Mouse (Mus musculus): Measurements from ENCODE around the gene Myom1.

Myom1 gene

DNA sequence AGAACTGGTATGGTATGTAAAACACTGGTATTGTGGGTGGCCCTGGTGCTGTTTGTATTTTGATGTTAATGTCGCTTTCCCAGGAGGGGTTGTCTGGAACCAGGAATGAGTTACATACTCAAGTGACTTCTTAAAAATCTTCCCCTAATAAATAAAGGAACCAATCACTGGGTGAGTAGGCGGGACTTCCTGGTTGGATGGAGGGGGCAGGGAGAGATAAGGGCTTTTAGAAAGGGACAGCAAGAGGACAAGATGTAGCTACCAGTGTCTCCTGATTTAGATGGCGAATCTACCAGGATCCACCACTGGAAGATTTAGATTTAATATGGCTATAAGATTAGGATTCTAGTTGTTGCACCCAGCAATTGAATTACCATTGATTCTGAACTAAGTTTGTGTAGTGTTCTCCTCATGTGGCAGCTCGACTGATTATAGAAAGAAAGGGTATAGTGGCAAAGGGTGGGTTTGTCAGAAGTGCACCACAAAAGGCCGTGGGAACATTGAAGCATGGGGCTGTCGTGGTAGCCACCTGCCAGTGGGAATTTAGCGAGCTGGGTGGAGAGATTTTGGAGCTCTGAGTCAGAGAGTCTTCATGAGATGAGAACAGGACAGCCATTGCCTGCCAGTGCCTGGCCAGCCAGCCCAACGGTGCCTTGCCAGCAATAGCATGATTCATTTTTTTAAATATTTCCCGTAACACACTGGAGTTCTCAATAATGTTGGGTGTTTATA, 9.7 kb downstream of the Myom1 start:
- ATAC-seq (ENCODE audit: insufficient number of reproducible peaks, low FRiP score, low TSS enrichment): no peak

DNA sequence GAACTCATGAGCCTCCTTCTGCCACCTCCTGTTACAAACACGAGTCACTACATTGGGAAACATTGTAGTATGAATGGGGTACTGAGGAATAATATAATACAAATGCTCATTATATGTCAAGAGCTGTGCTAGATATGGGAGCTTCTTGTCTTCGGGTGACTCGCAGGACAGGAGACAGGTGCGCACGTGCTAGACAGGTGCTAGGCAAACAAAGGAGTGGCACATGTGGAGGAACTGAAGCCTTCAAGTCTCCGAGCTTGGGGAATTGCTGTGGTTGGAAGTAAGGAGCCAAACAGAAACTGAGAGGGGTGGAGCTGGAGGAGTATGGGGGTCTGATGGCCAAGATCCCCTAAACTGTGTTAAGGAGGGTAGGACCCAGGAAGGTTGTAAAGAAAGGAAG, 10.7 kb downstream of the Myom1 start:
- no peak for ATAC-seq (ENCODE audit: insufficient number of reproducible peaks, low FRiP score, low TSS enrichment)

DNA sequence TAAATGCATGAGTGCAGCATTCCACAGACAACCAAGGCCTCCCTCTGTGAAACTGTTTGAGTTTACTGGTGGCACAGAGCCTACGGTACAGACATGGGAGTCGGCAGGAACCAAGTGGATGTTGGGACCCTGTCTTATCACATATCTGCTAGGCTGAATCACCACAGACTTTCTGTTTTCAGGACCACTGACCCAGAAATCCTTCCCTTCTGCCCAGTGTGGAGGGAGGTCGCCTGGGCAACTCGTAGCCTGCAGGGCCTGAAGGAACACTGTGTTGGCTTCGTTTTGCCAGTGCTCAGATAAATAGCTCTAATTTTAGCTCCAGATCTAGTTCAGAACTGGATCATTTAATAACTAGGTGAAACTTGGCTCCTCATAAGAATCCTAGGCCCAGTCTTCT, 12.5 kb downstream of the Myom1 start:
- ATAC-seq (ENCODE audit: insufficient number of reproducible peaks, low FRiP score, low TSS enrichment): no peak

DNA sequence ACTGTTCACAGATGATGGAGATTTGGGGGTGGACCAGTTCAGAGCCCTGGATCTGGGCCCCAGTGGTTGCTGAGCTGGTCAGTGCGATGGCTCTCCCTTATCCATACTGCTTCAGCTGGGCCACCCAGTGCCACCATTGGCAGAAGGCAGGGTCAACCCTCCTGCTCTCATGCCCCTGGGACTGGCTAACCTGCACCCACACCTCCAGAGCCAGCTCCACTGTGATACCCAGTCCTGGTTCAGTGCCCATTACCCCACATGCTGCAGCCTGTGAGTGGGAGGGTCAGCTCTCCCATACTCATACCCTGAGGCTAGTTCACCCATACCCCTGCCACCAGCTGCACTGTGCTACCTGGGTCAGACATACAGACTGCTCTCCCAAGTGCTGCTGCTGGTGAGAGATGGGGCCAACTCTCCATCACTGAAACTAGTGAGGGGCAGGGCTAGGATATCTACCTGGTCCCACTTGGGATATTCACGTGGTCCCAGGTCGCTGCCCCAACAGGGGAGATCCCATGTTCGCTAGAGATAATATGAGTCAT, 15.1 kb downstream of the Myom1 start:
- no peak for ATAC-seq (ENCODE audit: insufficient number of reproducible peaks, low FRiP score, low TSS enrichment)

DNA sequence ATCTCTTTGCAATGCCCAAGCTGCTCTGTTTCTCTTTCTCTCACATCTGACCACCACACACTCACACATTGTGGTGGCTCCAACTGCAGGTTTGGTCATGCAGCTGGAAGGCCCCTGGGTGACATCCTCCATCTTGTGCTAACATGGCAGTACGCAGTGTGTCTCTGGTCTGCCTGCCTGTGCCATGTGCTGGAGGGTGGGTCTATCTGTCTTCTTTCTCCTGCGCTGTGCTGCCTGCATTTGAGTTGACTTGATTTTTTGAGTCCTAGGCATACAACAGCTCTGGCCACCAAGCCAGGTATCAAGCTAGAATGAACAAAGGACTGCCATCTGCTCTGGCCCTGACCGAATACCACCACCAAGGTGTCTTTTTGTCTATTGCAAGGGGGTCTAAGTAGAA, 15.7 kb downstream of the Myom1 start:
- no peak for ATAC-seq (ENCODE audit: insufficient number of reproducible peaks, low FRiP score, low TSS enrichment)

DNA sequence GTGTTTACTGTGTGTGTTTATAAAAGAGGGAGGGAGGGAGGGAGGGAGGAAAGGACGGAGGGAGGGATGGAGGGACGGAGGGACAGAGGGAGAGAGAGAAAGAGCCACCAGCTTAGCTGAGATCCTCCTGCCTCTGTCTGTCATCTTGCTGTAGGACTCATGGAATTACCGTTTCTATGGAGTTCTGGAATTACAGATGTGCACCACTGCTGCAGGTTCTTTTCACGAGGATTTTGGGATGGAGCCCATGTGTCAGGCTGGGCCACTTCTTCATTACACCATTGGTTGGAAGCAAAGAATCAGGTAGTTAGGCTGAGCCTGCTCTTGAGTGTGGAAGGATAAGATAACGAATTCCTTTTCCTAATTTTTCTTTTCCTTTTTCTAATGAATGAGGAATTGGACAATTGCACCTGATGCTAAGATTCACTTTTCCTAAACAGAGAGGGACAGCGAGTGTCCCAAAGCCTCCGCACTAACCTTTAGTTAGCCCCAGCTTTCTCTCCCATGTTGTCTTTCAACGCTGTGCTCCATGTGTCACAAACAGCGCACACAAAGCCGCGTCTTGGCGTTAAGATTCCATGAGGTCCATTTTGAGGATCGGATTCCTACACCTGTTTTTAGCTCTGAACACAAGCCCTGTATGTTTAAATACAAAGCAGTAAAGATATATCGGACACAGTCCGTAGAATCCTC, 16.3 kb downstream of the Myom1 start:
- ATAC-seq (ENCODE audit: insufficient number of reproducible peaks, low FRiP score, low TSS enrichment): no peak

DNA sequence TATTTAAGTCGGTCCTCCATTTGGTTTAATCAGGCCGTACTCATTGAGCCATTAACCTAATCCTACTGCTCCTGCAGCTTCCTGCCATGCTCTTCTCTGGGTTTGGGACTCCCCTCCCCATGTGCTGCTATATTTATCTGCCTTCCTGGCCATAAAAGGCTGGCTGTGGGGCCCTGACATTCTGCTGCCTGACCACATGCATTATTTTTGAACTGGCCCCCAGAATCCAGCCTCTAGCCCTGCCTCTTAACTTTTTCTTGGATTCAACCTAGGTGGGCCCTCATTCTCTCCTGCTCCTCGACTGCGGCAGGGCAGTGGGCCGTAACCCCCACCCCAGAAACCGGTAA, 16.8 kb downstream of the Myom1 start:
- no peak for ATAC-seq (ENCODE audit: insufficient number of reproducible peaks, low FRiP score, low TSS enrichment)

DNA sequence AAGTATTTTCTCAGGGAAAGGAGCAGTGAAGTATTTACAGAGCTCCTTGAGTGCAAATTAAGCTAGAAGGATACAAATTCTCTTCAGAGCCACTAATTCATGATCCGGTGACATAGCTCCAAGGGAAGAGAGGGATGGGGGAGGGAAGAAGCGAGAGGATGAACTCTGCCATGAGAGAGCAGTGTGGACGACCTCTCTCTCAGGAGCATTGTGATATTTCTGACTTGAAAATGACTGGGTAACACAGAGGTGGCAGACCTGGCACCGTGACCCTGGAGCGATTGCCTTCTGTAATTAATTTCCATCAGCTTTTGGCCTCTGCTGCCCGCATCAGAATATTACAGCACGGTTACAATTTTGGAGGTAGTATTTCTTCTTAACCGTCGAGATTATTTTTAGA, 17.4 kb downstream of the Myom1 start:
- ATAC-seq (ENCODE audit: insufficient number of reproducible peaks, low FRiP score, low TSS enrichment): no peak

DNA sequence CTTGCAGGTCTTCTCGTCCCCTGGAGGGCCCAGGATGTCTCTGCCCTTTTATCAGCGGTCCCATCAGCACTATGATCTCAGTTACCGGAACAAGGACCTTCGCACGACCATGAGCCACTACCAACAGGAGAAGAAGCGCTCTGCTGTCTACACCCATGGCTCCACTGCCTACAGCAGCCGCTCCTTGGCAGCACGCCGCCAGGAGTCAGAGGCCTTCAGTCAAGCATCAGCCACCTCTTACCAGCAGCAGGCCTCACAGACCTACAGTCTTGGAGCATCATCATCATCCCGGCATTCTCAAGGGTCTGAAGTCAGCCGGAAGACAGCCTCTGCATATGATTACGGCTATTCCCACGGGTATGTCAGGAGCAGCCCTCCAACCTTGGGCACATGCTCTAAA, 20.4 kb downstream of the Myom1 start:
- ATAC-seq (ENCODE audit: insufficient number of reproducible peaks, low FRiP score, low TSS enrichment): no peak

DNA sequence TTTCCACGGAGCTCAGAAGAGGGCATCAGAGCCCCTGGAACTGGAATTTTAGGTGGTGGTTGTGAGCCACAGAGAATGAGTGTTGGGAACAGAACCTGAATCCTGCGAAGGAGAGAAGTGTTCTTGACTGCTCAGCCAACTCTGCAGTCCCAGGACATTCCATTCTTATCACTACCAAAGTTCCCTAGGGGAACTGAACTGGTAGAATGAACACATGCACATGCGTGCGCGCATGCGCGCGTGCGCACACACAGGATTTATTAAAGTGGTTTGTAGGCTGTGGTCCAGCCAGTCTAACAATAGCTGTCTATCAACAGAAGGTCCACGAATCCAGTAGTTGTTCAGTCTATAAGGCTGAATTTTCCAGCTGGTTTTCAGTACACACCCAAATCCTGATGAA, 21.6 kb downstream of the Myom1 start:
- no peak for ATAC-seq (ENCODE audit: insufficient number of reproducible peaks, low FRiP score, low TSS enrichment)

DNA sequence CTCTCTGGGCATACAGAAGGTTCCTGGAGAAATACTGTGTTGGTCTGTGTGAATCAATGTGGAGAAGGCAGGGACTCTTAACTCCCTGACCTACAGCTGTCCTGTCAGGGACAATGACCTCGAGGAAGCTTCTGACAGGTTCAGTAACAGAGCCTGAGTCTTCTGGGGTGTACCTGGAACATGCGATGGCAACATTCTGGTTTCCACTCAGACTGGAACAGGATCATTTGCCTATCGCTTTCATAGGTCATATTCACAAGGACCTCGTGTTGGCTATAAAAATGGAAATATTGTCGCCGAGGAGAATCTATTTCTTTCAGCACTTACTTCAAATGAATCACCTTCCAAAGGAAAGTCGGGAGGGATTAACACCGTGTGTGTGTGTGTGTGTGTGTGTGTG, 23.5 kb downstream of the Myom1 start:
- no peak for ATAC-seq (ENCODE audit: insufficient number of reproducible peaks, low FRiP score, low TSS enrichment)

DNA sequence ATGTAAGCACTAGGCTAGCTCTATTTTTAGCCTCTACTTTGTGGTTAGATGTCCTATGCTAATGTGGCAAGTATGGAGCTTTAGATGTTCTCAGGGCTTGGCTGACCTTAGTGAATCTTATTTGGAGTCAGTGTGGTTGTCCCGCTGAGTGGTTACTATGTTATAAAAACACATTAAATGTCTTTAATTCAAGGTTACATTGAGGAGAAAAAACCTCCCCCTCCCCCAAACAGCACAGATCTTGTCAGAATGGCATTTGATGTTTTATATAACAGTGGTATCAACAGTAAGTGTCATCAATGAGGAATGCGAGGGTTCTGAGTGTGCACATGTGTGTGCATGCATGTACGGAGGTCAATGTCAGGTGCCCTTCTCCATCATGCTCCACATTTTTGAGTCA, 24.8 kb downstream of the Myom1 start:
- no peak for ATAC-seq (ENCODE audit: insufficient number of reproducible peaks, low FRiP score, low TSS enrichment)

DNA sequence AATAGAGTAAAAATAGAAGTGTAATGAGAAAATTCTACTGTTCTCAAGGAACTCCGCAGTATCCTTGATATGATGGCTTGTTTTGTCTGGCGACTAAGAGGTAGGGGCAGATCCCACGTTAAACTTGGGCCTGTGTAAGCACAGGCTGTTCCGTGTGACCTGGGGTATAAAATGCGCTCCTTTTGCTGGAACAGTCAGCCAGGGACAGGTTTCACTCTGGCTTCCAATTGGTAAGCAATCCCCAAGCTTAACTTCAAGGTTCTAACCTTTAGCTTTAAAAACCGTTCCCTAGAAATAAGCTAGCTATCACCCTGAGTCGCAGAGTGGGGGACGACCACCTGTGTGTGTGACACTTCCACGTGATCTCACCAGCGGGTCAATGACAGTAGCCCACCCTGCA, 30.3 kb downstream of the Myom1 start:
- ATAC-seq (ENCODE audit: insufficient number of reproducible peaks, low FRiP score, low TSS enrichment): no peak

DNA sequence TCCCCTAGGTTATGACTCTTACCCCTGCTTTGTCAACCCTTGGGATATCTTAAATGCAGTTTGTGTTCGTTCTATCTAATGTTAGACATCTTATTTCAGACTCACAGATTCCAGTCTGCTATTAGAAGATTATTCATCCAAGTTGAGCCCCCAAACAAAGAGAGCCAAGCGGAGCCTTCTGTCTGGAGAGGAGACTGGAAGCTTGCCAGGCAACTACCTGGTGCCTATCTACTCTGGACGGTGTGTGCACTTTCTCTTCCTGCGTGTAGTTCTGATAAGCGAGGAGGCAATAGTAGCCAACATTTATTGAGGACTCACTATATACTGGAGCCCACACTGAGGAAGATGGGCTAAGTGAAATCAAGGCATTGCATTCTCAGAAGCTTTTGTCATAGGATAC, 32.0 kb downstream of the Myom1 start:
- ATAC-seq (ENCODE audit: insufficient number of reproducible peaks, low FRiP score, low TSS enrichment): no peak

DNA sequence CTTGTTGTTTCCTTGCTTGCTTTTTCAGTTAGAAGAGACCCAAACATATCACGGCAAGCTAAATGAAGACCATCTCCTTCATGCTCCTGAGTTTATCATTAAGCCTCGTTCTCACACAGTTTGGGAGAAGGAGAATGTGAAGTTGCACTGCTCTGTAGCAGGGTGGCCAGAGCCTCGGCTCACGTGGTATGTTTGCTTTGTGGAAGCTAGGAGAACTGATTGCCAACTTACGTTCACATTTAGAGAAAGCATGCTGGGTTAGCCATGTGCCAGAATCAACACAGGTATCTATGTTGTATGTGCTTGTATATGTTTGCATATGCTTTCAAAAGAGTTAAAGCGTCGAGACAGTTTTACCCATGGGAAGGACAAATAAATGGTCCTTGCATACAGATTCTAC, 34.8 kb downstream of the Myom1 start:
- no peak for ATAC-seq (ENCODE audit: insufficient number of reproducible peaks, low FRiP score, low TSS enrichment)

DNA sequence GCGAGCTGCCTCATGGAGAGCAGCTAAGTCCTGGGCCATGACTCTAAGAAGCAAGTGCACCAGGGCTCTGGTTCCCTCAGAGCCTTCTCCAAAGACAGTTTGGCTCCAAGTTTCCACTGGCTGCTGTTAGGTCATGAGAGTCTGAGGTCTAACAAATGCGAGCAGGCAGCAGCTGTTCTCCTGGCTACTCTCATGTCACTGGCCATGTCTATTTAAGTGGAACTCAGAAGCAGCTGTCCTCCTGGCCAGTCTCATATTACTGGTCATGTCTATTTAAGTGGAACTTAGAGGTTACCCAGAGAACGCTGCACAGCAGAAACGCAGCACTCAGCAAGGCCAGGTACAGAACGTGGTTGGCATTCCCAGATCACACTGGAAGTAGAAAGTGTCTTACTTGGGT, 36.4 kb downstream of the Myom1 start:
- no peak for ATAC-seq (ENCODE audit: insufficient number of reproducible peaks, low FRiP score, low TSS enrichment)

DNA sequence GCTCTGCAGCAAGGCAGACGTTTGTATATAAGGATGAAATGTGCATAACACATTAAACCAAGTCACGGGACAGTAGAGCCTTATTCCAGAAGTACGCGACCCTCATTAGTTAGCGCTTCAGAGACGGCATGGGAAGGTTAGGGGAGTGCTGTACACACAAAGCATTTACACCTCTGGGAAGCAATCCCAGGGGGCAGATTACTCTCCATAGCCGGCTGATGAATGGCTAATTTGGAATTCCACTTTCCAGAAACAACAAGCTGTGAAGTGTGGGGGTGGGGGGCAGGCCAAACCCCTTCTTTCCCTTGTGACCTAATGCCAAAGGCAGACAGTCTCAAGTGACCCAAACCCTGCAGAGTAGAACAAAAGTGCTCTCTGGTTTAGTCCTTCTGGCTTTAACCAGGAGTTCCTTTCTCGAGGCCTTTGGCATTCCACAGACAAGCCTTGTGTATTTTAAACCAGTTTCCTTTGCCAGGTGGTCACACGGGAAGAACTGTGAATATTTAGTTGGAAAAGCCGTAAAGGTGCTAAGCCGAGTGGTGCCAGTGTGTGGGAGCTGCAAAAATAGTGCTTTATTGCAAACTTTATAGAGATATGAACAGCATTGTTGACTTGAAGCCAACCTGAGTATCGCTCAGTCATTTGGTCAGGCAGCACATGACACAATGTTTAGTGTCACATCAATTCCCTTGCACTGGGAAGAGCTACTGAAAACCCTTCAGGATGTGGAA, 37.6 kb downstream of the Myom1 start:
- no peak for ATAC-seq (ENCODE audit: insufficient number of reproducible peaks, low FRiP score, low TSS enrichment)

DNA sequence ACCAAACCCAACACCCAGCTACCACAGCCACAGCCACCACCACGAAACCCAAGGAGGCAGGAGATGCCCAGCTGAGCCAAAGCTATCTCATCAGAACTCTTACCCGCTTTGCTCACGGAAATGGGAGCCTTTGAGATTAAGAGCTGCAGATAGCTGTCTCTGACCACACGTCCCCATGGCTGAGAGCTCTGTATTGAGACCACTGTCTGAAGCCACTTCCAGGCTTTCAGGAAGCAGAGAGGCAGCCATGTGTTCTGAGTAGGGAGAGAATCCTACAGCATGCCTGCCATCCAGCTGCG, 38.1 kb downstream of the Myom1 start:
- ATAC-seq (ENCODE audit: insufficient number of reproducible peaks, low FRiP score, low TSS enrichment): no peak

DNA sequence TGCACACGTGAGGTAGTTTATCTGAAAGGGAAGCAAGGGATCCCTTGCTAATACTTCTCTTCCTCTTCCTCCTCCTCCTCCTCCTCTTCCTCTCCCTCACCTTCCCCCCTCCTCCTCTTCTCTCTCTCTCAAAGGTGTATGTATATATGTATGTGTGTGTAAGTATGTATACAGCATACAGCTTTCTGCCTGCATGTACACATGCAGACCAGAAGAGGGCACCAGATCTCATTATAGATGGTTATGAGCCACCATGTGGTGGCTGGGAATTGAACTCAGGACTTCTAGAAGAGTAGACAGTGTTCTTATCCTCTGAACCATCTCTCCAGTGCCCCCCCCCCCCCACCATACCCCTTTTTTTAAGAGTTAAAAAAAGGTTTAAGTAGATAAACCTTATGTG, 40.2 kb downstream of the Myom1 start:
- no peak for ATAC-seq (ENCODE audit: insufficient number of reproducible peaks, low FRiP score, low TSS enrichment)

DNA sequence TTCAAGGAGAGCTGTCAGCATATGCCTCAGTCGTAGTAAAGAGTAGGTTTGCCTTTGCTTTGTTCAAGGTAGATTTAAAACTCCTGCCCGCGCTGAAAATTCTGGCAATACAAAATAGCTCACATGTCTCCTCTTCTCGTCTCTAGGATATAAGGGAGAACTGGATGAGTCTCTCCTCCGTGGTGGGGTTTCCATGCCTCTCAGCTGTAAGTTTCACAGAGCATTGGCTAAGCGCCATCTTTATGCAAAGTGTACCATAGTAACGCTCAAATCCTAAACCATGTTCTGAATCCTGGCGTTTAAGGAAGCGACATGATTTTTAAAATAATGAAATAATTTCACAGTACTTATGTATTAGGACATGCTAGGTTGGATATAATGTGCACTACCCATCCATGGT, 43.2 kb downstream of the Myom1 start:
- no peak for ATAC-seq (ENCODE audit: insufficient number of reproducible peaks, low FRiP score, low TSS enrichment)

DNA sequence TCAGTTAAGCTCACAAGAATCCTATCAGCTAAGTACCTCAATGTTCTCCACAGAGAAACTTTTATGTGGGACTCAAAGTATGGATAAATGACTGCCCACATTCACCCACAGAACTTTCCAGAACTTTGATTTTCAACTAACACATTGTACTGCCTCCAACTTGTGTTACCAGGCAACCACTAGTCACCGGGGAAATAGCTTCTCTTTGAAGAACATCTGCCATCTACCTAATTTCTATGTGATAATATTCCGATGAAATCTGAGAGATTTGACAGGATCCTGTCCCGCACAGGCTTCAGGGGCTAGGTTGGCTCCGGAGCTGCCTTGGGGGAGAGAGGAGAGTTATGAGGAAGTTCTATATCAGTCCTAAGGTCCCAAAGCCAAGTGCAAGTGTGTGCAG, 44.4 kb downstream of the Myom1 start:
- ATAC-seq (ENCODE audit: insufficient number of reproducible peaks, low FRiP score, low TSS enrichment): no peak

DNA sequence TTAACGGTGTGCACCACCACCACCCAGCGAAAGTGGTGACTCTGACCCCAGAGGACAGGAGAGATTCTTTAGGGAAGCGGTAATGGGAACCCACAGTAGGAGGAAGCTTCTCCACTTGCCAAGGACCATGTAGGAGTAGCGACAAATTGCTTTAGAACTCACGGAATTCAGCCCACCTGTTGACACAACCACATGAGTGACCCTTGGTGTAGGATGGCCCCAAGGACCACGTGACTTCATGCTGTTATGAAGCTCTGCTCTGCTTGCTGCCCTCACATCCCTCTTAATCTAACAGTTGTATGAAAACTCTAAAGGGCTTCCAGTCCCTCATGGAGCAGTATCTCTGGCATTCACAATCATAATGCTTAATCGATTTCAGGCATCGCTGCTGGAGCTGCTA, 46.9 kb downstream of the Myom1 start:
- no peak for ATAC-seq (ENCODE audit: insufficient number of reproducible peaks, low FRiP score, low TSS enrichment)

All from cerebellum, adult (tissue).